Comparison of ENCODE assay signal across 8 mouse cellular contexts in the genomic region with DNA sequence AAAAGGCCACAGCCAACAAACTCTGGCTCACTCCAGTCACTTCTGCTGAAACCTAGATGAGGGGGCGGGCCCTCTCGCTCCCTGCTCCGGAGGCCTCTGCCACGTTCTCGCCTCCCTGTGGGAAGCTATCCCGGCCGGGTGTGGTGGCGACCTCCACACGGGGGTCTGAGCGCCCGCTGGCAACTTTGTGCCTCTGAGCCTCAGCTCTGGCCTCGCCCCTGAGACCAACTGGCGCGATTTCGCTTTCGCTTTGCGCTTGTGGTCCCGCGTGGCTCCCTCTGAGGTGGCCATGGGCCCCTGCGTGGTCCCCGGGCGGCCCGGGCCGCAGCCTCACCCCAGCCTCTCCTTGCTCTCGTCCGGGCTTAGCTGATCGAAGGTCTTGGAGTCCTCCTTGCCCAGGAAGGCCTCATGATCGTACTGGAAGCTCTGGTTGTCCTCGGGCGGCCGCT. TPM values are rescaled to one million over a fixed set of nuclear protein-coding genes. Genes with fewer than 3 reads are reported as not detected.
DNase-seq lines count a peak whose midpoint lies in the region; ATAC-seq and TF ChIP-seq lines count a peak whose summit lies in the region.

No protein-coding gene starts in this region.

- 0% methylated on average over 31 of the region's 31 CpGs for WGBS in neural tube, embryonic 11.5 days
- under 1% methylated on average over 31 of the region's 31 CpGs for WGBS in intestine, postnatal 0 days
- WGBS in lung, adult 2 months: under 1% methylated on average over 31 of the region's 31 CpGs
- 4% methylated on average over 31 of the region's 31 CpGs for WGBS in olfactory bulb, adult 2 months

- H3K27me3 ChIP-seq in neural tube, embryonic 11.5 days (ENCODE audit: control insufficient read depth, insufficient read depth, low read length): no peaks in the 10 kb centered on the region
- no peaks in the 10 kb centered on the region; the same call in 1 of the 2 replicates for H3K27me3 ChIP-seq in intestine, postnatal 0 days (replicated peaks; ENCODE audit: control insufficient read depth, insufficient read depth, low read length)

- peaks cover 16% of the 10 kb centered on the region for H3K4me1 ChIP-seq in neural tube, embryonic 11.5 days (ENCODE audit: control insufficient read depth, insufficient read depth, low read length)
- H3K4me1 ChIP-seq in intestine, postnatal 0 days (replicated peaks; ENCODE audit: control insufficient read depth, insufficient read depth, low read length): peaks cover 9% of the 10 kb centered on the region; the same call in 1 of the 2 replicates
- peaks cover 10% of the 10 kb centered on the region for H3K4me1 ChIP-seq in lung, adult 2 months (ENCODE audit: control insufficient read depth, insufficient read depth, low read length)
- H3K4me1 ChIP-seq in olfactory bulb, adult 2 months (ENCODE audit: control insufficient read depth, insufficient read depth, low read length): peaks cover 9% of the 10 kb centered on the region

- H3K27ac ChIP-seq in neural tube, embryonic 11.5 days (ENCODE audit: low read depth, low read length): peak overlapping the region; percentile 83
- H3K27ac ChIP-seq in intestine, postnatal 0 days (ENCODE audit: low read depth, low read length): peak overlapping the region; percentile 90
- no peak overlapping the region for H3K27ac ChIP-seq in olfactory bulb, adult 2 months (ENCODE audit: insufficient read depth, low read depth, low read length)

- H3K4me2 ChIP-seq in neural tube, embryonic 11.5 days (ENCODE audit: low read depth): peak overlapping the region; percentile 81
- H3K4me2 ChIP-seq in intestine, postnatal 0 days (replicated peaks; ENCODE audit: low read depth): peak overlapping the region; percentile 97

- no peak for DNase-seq in neural tube, embryonic 11.5 days (ENCODE audit: low spot score)
- DNase-seq in neural tube, embryonic 10.5 days (ENCODE audit: extremely low spot score, low spot score): no peak
- DNase-seq in adrenal gland, postnatal 25 days: peak; percentile 54
- DNase-seq in gastrocnemius, postnatal 14 days: peak; percentile 45
- DNase-seq in lung, adult 2 months: no peak
- no peak for DNase-seq in Muller cell, postnatal 12 days (ENCODE audit: inconsistent ontology term)

- TF ChIP-seq POLR2A in lung, adult 2 months (IDR thresholded peaks at IDR 0.05; ENCODE audit: borderline replicate concordance, extremely low read depth, low read depth, low read length): no peak
- TF ChIP-seq POLR2A in olfactory bulb, adult 2 months (IDR thresholded peaks at IDR 0.05; ENCODE audit: insufficient read depth, low read depth, low read length): no peak; the same call in 1 of the 2 replicates

- H3K4me3 ChIP-seq in neural tube, embryonic 11.5 days (ENCODE audit: low read depth, low read length): peak overlapping the region; percentile 76
- H3K4me3 ChIP-seq in intestine, postnatal 0 days (ENCODE audit: low read depth, low read length): peak overlapping the region; percentile 79
- peak overlapping the region; percentile 73 for H3K4me3 ChIP-seq in lung, adult 2 months (replicated peaks; ENCODE audit: extremely low read depth, low read depth, low read length)
- H3K4me3 ChIP-seq in olfactory bulb, adult 2 months (ENCODE audit: insufficient read depth, low read depth, low read length): peak overlapping the region; percentile 58

- no peaks in the 10 kb centered on the region; the same call in 1 of the 2 replicates for H3K36me3 ChIP-seq in neural tube, embryonic 11.5 days (ENCODE audit: control insufficient read depth, insufficient read depth, low read length)
- no peaks in the 10 kb centered on the region for H3K36me3 ChIP-seq in intestine, postnatal 0 days (ENCODE audit: control insufficient read depth, insufficient read depth)

- TF ChIP-seq CTCF in intestine, postnatal 0 days (IDR thresholded peaks at IDR 0.05; ENCODE audit: low read depth): no peak; the same call in 1 of the 2 replicates
- TF ChIP-seq CTCF in lung, adult 2 months (IDR thresholded peaks at IDR 0.05; ENCODE audit: insufficient read depth, low read length): no peak
- no peak for TF ChIP-seq CTCF in olfactory bulb, adult 2 months (IDR thresholded peaks at IDR 0.05; ENCODE audit: insufficient read depth, low read depth, low read length)

- H3K9me3 ChIP-seq in neural tube, embryonic 11.5 days (ENCODE audit: control insufficient read depth, low read length): no peaks in the 10 kb centered on the region
- H3K9me3 ChIP-seq in intestine, postnatal 0 days (ENCODE audit: control insufficient read depth): no peaks in the 10 kb centered on the region

- intact Hi-C loops in gastrocnemius, postnatal 14 days (cut with DNase I; ENCODE audit: low total_unique reads): no loop called here

- ATAC-seq in neural tube, embryonic 11.5 days (ENCODE audit: insufficient read depth, low FRiP score, low TSS enrichment): peak; percentile 52
- peak; percentile 52 for ATAC-seq in intestine, postnatal 0 days

- peak overlapping the region; percentile 88 for H3K9ac ChIP-seq in neural tube, embryonic 11.5 days (ENCODE audit: low read length)
- peak overlapping the region; percentile 74 for H3K9ac ChIP-seq in intestine, postnatal 0 days (ENCODE audit: low read depth, low read length)

RNA-seq across cellular contexts. Expression of gene Rcn1, which starts 0.5 kb away (rescaled TPM):
- polyA plus RNA-seq in neural tube, embryonic 11.5 days (2014; fragmentation: Nextera tagmentation; extraction: Ambion mirVana): 123 and 129 TPM in 2 replicates
- total RNA-seq in adrenal gland, postnatal 25 days (2021): 148 and 158 TPM in 2 replicates
- 10 to 100 TPM; 26.8 to 32.6 TPM for total RNA-seq in gastrocnemius, postnatal 14 days (2021)
- 28.5 and 29.5 TPM in 2 replicates for polyA plus RNA-seq in intestine, postnatal 0 days (2015; fragmentation: Nextera tagmentation; extraction: Ambion mirVana)
- 20.6 and 23.8 TPM in 2 replicates for polyA plus RNA-seq in lung, adult 2 months (2012; rRNA removed)
- 139 TPM in 1 of 2 replicates, not detected in the other for polyA plus RNA-seq in olfactory bulb, adult 2 months (2012; ENCODE audit: insufficient read depth, insufficient read length, low replicate concordance, missing spikeins)

Comparison
In these comparisons a context has a peak if more than half of its experiments do, and no peak if none do; other contexts are left out.
1. DNase-seq: peak in adrenal gland, postnatal 25 days (single experiment) and gastrocnemius, postnatal 14 days (single experiment); none in neural tube, embryonic 11.5 days (single experiment), neural tube, embryonic 10.5 days (single experiment), lung, adult 2 months (single experiment) and Muller cell, postnatal 12 days (single experiment).
2. Peak in every context shown above with its lines, with median percentiles within 50 percentile points of each other: H3K4me3 ChIP-seq.